ENCODE assay signal across 9 mouse cellular contexts in the genomic region with DNA sequence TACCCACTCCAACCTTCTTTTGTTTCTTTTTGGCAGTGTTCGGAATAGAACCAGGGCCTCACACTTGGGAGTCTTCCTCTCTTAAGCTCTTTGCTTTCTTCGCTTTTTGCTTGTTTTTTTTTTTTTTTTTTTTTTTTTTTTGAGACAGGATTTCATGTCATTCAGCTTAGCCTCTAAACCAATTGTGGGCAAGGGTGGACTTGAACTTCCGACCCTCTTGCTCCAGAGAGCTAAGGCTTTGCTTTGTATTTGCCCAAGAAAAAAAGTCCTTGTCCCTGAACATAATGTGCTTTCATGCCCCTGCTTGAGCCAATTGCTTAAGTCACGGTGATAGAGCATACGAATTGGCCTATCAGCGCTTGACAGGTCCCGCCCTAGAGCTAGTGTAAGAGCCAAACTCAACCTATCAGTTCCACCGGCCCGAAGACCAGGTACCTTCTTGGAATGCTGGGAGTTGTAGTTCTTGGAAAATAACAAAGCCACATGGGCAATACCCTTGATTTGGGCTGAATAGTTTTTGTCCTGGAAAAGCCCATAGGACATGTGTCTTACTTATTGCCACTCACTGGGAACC. TPM values are rescaled to one million over a fixed set of nuclear protein-coding genes. Genes with fewer than 3 reads are reported as not detected.
DNase-seq lines count a peak whose midpoint lies in the region; ATAC-seq and TF ChIP-seq lines count a peak whose summit lies in the region.
"Had no signal": no experiment of that assay in that cellular context is flagged by ENCODE, and none has a peak within 500 bp of the region (broad histone marks: within the 10 kb centered on the region; RNA-seq: fewer than 3 reads in every experiment).

No protein-coding gene starts in this region.

- peak; percentile 40 for DNase-seq in adrenal gland, postnatal 10 days
- DNase-seq in adrenal gland, adult 2 months: no peak
- peak; percentile 9 for DNase-seq in thymus, postnatal 0 days (ENCODE audit: low spot score)
- no peak for DNase-seq in thymus, postnatal 36 days
- peak; percentile 66 for DNase-seq in liver
- DNase-seq in layer of hippocampus, adult 2 months (ENCODE audit: low spot score in 2 of 2): no peak
- DNase-seq in urinary bladder, adult 18-20 months (ENCODE audit: low spot score in 2 of 2): no peak

- H3K4me3 ChIP-seq in layer of hippocampus, adult 2 months: no peak overlapping the region
- H3K4me3 ChIP-seq: embryonic facial prominence, embryonic 15.5 days had no signal

- no peak overlapping the region for H3K27ac ChIP-seq in layer of hippocampus, adult 2 months
- H3K27ac ChIP-seq: embryonic facial prominence, embryonic 15.5 days had no signal

- no peak for TF ChIP-seq CTCF in layer of hippocampus, adult 2 months (conservative IDR thresholded peaks at IDR 0.05)

- no peak for ATAC-seq in frontal cortex, adult (ENCODE audit: low TSS enrichment)

RNA-seq across cellular contexts. Expression of a gene that starts 27.7 kb away (rescaled TPM):
- 10 to 100 TPM in 1 of 2 experiments, 1 to 10 TPM in 1; 5.2 to 24.5 TPM for total RNA-seq in adrenal gland, postnatal 10 days (2021)
- total RNA-seq in adrenal gland, adult 2 months (2021): under 1 TPM in 1 of 2 experiments, not detected in 1; 0.17 TPM
- polyA plus RNA-seq in adrenal gland, adult 2 months (2012; rRNA removed): 0.16 and 0.29 TPM in 2 replicates
- polyA plus RNA-seq in thymus, postnatal 0 days (2015; fragmentation: Nextera tagmentation; extraction: Ambion mirVana): not detected in 2 replicates
- total RNA-seq in layer of hippocampus, adult 2 months (2021): 1 to 10 TPM in 1 of 2 experiments, under 1 TPM in 1; 0.77 to 1.0 TPM

RNA-seq across cellular contexts. Expression of a gene that starts 30.9 kb away (rescaled TPM):
- 1 to 10 TPM; 5.4 to 5.9 TPM for total RNA-seq in adrenal gland, postnatal 10 days (2021)
- 1 to 10 TPM; 5.5 to 9.1 TPM for total RNA-seq in adrenal gland, adult 2 months (2021)
- 2.0 and 2.2 TPM in 2 replicates for polyA plus RNA-seq in adrenal gland, adult 2 months (2012; rRNA removed)
- polyA plus RNA-seq in thymus, postnatal 0 days (2015; fragmentation: Nextera tagmentation; extraction: Ambion mirVana): 1.2 and 1.4 TPM in 2 replicates
- total RNA-seq in layer of hippocampus, adult 2 months (2021): 10 to 100 TPM; 10.1 to 10.6 TPM

RNA-seq across cellular contexts. Expression of a gene that starts 31.0 kb away (rescaled TPM):
- under 1 TPM in 1 of 2 experiments, not detected in 1; 0.09 TPM for total RNA-seq in adrenal gland, postnatal 10 days (2021)
- not detected for total RNA-seq in adrenal gland, adult 2 months (2021)
- polyA plus RNA-seq in adrenal gland, adult 2 months (2012; rRNA removed): not detected in 2 replicates
- not detected in 2 replicates for polyA plus RNA-seq in thymus, postnatal 0 days (2015; fragmentation: Nextera tagmentation; extraction: Ambion mirVana)
- not detected for total RNA-seq in layer of hippocampus, adult 2 months (2021)
- polyA plus RNA-seq: embryonic facial prominence, embryonic 15.5 days had no signal

RNA-seq across cellular contexts. Expression of a gene that starts 37.8 kb away (rescaled TPM):
- 1 to 10 TPM; 5.6 to 8.0 TPM for total RNA-seq in adrenal gland, postnatal 10 days (2021)
- 1 to 10 TPM; 2.3 to 3.7 TPM for total RNA-seq in adrenal gland, adult 2 months (2021)
- 4.4 and 8.1 TPM in 2 replicates for polyA plus RNA-seq in adrenal gland, adult 2 months (2012; rRNA removed)
- polyA plus RNA-seq in thymus, postnatal 0 days (2015; fragmentation: Nextera tagmentation; extraction: Ambion mirVana): 372 and 387 TPM in 2 replicates
- 1 to 10 TPM; 1.9 to 3.0 TPM for total RNA-seq in layer of hippocampus, adult 2 months (2021)

Comparison
In these comparisons a context has a peak if more than half of its experiments do, and no peak if none do; other contexts are left out.
1. DNase-seq: peak in adrenal gland, postnatal 10 days (single experiment), thymus, postnatal 0 days (single experiment) and liver (single experiment); none in adrenal gland, adult 2 months (single experiment), thymus, postnatal 36 days (0 of 2), layer of hippocampus, adult 2 months (0 of 2) and urinary bladder, adult 18-20 months (0 of 2).